Mouse (Mus musculus) forebrain, postnatal 0 days (tissue): ENCODE measurements at regions not wholly inside any gene's neighbourhood (a gene's known extent, or its start where the extent isn't known, plus 50 kb on each side); places are given as distances from the start of the nearest gene placed in this dataset.

Experiments used
- ATAC-seq: fragments of 200-750 bp; cut with Nextera tagmentation; 2 replicates; pipeline ENCODE4 v1.8.0; 2017; ENCODE audit warnings: mild to moderate bottlenecking, moderate library complexity
- DNase-seq: peaks from one replicate; pipeline ENCODE4 v3.0.0-alpha.2; 2015
- H3K27ac ChIP-seq: fragments of 300-500 bp; sonication (generic); 2 replicates; pipeline ENCODE4 v1.5.1; 2014; ENCODE audit warnings: low read depth, mild to moderate bottlenecking, antibody characterized with exemption, low read length, moderate library complexity, mixed read lengths
- H3K27me3 ChIP-seq: fragments of 300-500 bp; sonication (generic); 2 replicates; pipeline ENCODE4 v1.6.1; 2014; ENCODE audit warnings: mild to moderate bottlenecking, low read length, mixed read lengths; ENCODE audit not compliant: insufficient read depth
- H3K36me3 ChIP-seq: fragments of 300-500 bp; sonication (generic); 2 replicates; pipeline ENCODE4 v1.6.1; 2014; ENCODE audit warnings: mild to moderate bottlenecking, moderate library complexity; ENCODE audit not compliant: insufficient read depth
- H3K4me1 ChIP-seq: fragments of 300-500 bp; sonication (generic); 2 replicates; pipeline ENCODE4 v1.6.1; 2014; ENCODE audit warnings: antibody characterized with exemption; ENCODE audit not compliant: insufficient read depth
- H3K4me2 ChIP-seq: fragments of 300-500 bp; sonication (generic); 2 replicates; pipeline ENCODE4 v1.6.1; 2014; ENCODE audit warnings: low read depth, mild to moderate bottlenecking, moderate library complexity
- H3K4me3 ChIP-seq: fragments of 300-500 bp; sonication (generic); 2 replicates; pipeline ENCODE4 v1.5.1; 2014; ENCODE audit warnings: low read depth, low read length, mixed read lengths
- H3K9ac ChIP-seq: fragments of 300-500 bp; sonication (generic); 2 replicates; pipeline ENCODE4 v1.6.1; 2014; ENCODE audit warnings: mild to moderate bottlenecking
- H3K9me3 ChIP-seq: fragments of 300-500 bp; sonication (generic); 2 replicates; pipeline ENCODE4 v1.6.1; 2016; ENCODE audit warnings: low read length
- CTCF ChIP-seq: sonication (generic); IDR thresholded peaks from 2 replicates; pipeline ENCODE4 v1.5.1; 2016; ENCODE audit warnings: antibody characterized with exemption, control low read depth, low read depth
- WGBS: fragments of 180-500 bp; shearing (Covaris S2); extraction: QIAGEN DNeasy Blood & Tissue Kit; methylation state at CpG from one replicate; pipeline ENCODE4 v1.1.7; 2014; 5-methylcytosine and 5-hydroxymethylcytosine counted together

DNA sequence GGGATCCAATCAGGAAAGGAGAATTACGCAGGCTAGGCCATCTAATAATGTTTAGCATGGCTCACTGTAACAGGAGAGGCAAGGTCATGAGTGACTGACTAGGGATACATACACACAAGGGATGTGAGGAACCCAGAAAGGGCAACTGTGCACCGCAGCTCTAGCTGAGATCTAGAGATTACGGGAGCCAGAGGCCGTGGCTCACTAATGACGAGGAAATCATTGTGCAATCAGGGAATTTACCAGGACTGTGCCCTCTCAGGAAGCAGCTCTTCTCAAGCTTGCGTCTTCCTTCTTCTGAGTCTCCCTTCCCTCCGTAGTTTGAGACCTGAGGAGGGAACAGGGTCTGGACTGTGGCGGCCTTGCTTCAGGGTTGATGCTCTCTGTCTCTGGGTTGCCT, 61.6 kb upstream of the Dlk1 start:
- H3K27ac ChIP-seq = no peak overlapping the region
- no peak for ATAC-seq
- H3K4me1 ChIP-seq = peaks cover 22% of the 10 kb centered on the region
- no peak for DNase-seq
- H3K36me3 ChIP-seq = no peaks in the 10 kb centered on the region
- no peaks in the 10 kb centered on the region for H3K27me3 ChIP-seq
- no peak overlapping the region for H3K4me3 ChIP-seq
- no peaks in the 10 kb centered on the region for H3K9me3 ChIP-seq
- no peak for TF ChIP-seq CTCF
- 88% methylated on average over 8 of the region's 8 CpGs for WGBS
- H3K4me2 ChIP-seq = no peak overlapping the region
- H3K9ac ChIP-seq = no peak overlapping the region

DNA sequence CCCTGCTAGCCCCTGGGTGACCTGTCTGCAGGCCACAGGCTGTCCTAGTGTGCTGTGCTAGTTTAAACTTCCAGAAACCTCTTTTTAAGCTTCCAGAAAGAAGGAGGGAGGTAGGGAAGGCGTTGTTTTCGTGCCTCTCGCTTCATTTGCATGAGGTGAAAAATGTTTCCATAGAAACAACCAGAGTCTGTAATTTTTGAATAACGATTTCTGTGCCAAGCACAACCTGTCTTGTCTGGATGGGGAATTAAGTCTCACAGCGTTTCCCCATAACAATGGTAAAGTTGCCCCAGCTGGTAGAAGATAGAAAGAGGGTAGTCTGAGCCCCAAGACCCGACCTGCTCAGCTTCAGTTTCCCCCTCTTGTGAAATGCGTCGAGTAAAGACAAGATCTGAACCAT, 59.3 kb upstream of the Dlk1 start:
- no peak overlapping the region for H3K4me3 ChIP-seq
- DNase-seq (peak; percentile 79), ATAC-seq (peak; percentile 80)
- H3K36me3 ChIP-seq = no peaks in the 10 kb centered on the region
- peak overlapping the region; percentile 14; the same call in 1 of the 2 replicates for H3K9ac ChIP-seq
- H3K4me1 ChIP-seq = peaks cover 22% of the 10 kb centered on the region
- TF ChIP-seq CTCF = no peak
- WGBS = 5% methylated on average over 8 of the region's 8 CpGs
- H3K9me3 ChIP-seq = no peaks in the 10 kb centered on the region
- H3K27me3 ChIP-seq = no peaks in the 10 kb centered on the region
- H3K4me2 ChIP-seq = peak overlapping the region; percentile 37
- H3K27ac ChIP-seq = peak overlapping the region; percentile 82

DNA sequence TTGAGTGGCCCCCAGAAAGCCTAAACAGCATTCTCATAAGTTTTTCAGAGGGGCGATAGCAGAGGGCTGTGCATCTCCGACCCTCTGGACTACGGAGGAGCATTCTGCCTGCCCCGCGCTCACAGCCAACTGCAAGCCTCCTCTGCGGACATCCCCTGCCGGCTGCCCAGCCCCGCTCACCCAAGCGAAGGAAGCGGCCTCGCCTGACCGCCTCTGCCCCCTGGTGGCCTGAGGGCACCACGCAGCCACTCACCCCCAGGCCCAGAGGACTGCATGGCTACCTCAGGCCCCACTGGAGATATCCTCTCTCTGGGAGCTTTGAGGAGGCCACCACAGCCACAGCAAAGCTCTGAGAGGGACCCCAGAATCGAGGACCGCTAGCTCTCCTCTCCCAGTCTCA, 58.8 kb upstream of the Dlk1 start:
- peak overlapping the region; percentile 14; the same call in 1 of the 2 replicates for H3K9ac ChIP-seq

GRCm38 (mm10) chr12:109394396-109394795, 58.2 kb upstream of the Dlk1 start:
- no peak for TF ChIP-seq CTCF
- Histone ChIP-seq H3K4me1 (peaks cover 24% of the 10 kb centered on the region), H3K4me2 (no peak overlapping the region), H3K4me3 (no peak overlapping the region), H3K36me3 (no peaks in the 10 kb centered on the region), H3K27ac (peak overlapping the region; percentile 82; the same call in 1 of the 2 replicates), H3K9ac (no peak overlapping the region), H3K27me3 (no peaks in the 10 kb centered on the region), H3K9me3 (no peaks in the 10 kb centered on the region)
- ATAC-seq (peak; percentile 18; the same call in 1 of the 2 replicates), DNase-seq (no peak)
- 28% methylated on average over 11 of the region's 11 CpGs for WGBS

More for the DNA sequence above, 58.8 kb upstream of the Dlk1 start:
- H3K36me3 ChIP-seq = no peaks in the 10 kb centered on the region
- peak; percentile 91 for TF ChIP-seq CTCF
- H3K27ac ChIP-seq = peak overlapping the region; percentile 82
- peak; percentile 73 for DNase-seq
- H3K9me3 ChIP-seq = no peaks in the 10 kb centered on the region
- no peak overlapping the region for H3K4me3 ChIP-seq
- peak; percentile 59 for ATAC-seq
- no peaks in the 10 kb centered on the region for H3K27me3 ChIP-seq
- H3K4me2 ChIP-seq = peak overlapping the region; percentile 37
- peaks cover 22% of the 10 kb centered on the region for H3K4me1 ChIP-seq
- 6% methylated on average over 15 of the region's 15 CpGs for WGBS

DNA sequence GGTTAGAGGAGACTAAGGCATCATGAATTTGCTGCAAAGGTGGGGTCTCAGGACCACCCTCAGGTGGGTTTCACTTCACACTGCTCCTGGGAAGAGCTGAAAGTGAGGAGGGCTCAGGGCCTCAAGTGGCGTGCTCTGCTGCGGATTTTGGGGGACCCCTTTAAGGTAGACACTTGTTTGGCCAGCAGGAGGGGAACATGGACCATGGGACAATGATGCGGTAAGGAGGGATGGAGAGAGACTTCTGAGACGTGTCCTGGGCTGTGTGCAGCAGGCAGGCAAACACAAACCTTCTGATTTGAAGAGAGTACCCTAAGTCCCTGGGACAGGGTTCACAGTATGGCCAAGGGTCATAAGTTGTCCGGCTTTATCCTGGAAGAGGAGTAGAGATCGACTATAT, 56.0 kb upstream of the Dlk1 start:
- H3K4me2 ChIP-seq = no peak overlapping the region
- H3K9ac ChIP-seq = no peak overlapping the region
- no peaks in the 10 kb centered on the region for H3K9me3 ChIP-seq
- H3K27ac ChIP-seq = no peak overlapping the region
- no peak overlapping the region for H3K4me3 ChIP-seq
- TF ChIP-seq CTCF = no peak
- no peaks in the 10 kb centered on the region for H3K36me3 ChIP-seq
- peaks cover 36% of the 10 kb centered on the region for H3K4me1 ChIP-seq
- no peak for ATAC-seq
- no peak for DNase-seq
- 84% methylated on average over 6 of the region's 6 CpGs for WGBS
- no peaks in the 10 kb centered on the region for H3K27me3 ChIP-seq

DNA sequence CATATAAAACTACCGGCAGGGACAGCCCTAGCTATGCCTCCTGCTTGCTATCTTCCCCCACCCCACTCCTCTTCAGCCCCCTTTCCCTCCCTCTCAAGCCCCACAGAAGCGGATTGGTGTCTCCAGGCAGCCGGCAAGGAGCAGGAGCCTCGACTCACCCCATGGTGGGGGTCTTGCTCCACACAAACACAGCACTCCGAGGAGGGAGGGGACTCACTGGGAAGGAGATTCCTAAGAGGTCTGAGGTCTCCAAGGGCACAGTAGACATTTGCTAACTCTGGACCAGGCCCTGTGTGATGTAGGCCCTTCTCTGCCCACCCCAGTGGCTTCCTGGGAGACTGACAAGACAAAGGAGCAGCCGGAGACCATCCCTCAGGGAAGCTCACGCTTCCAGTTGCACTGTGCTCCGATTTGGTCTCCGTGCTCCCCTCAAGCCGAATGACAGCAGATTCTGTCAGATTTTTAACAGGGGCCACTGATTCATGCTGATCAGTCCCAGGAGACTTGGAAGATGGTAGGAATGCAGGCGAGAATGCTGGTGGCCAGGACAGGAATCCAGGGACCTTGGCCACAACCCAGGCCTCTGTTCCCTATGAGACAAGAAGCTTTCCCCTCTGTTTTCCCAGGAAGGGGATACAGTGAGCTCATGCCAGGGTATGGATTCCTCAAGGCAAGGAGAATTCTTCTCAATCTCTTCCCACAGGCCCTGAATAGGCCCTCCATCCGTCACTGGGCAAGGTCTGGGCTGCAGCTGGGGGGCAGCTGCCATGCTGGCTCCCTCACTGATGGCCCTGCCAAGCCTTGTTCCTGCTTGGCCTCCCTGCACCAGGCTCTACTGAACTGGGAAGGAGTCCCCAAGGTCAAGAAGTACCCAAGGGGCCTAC, 55.2 kb upstream of the Dlk1 start:
- Histone ChIP-seq H3K4me1 (peaks cover 36% of the 10 kb centered on the region), H3K4me3 (no peak overlapping the region), H3K27ac (no peak overlapping the region), H3K27me3 (no peaks in the 10 kb centered on the region), H3K4me2 (no peak overlapping the region), H3K9me3 (no peaks in the 10 kb centered on the region), H3K36me3 (no peaks in the 10 kb centered on the region), H3K9ac (no peak overlapping the region)
- 52% methylated on average over 12 of the region's 12 CpGs for WGBS
- DNase-seq (no peak), ATAC-seq (no peak)
- peak; percentile 14; the same call in 1 of the 2 replicates for TF ChIP-seq CTCF

GRCm38 (mm10) chr12:109398473-109398872, 54.1 kb upstream of the Dlk1 start:
- no peak for TF ChIP-seq CTCF
- H3K9me3 ChIP-seq = no peaks in the 10 kb centered on the region
- ATAC-seq = no peak
- H3K9ac ChIP-seq = no peak overlapping the region
- H3K36me3 ChIP-seq = no peaks in the 10 kb centered on the region
- no peak for DNase-seq
- no peak overlapping the region for H3K27ac ChIP-seq
- peaks cover 28% of the 10 kb centered on the region for H3K4me1 ChIP-seq
- no peaks in the 10 kb centered on the region for H3K27me3 ChIP-seq
- H3K4me3 ChIP-seq = no peak overlapping the region
- WGBS = 92% methylated on average over 7 of the region's 7 CpGs
- no peak overlapping the region for H3K4me2 ChIP-seq
